Mouse (Mus musculus) embryonic fibroblast, embryonic 13.5 days (primary cell): ENCODE results near the gene Med28. TPM values are rescaled to one million over a fixed set of nuclear protein-coding genes. Genes with fewer than 3 reads are reported as not detected.

Experiments
- H3K27ac ChIP-seq: 2 replicates; pipeline ENCODE4 v1.5.1; 2012; ENCODE audit warnings: low read length, control low read depth, inconsistent platforms; ENCODE audit not compliant: insufficient read depth
- H3K4me1 ChIP-seq: 2 replicates; pipeline ENCODE4 v1.6.1; 2011; ENCODE audit warnings: low read length; ENCODE audit not compliant: control insufficient read depth, insufficient read depth
- H3K4me3 ChIP-seq: 2 replicates; pipeline ENCODE4 v1.5.1; 2011; ENCODE audit warnings: mild to moderate bottlenecking, control low read depth, low read length; ENCODE audit not compliant: insufficient read depth
- CTCF ChIP-seq: IDR thresholded peaks from 2 replicates; pipeline ENCODE4 v1.5.1; 2011; ENCODE audit warnings: mild to moderate bottlenecking, control low read depth, low read length, moderate library complexity, borderline replicate concordance; ENCODE audit not compliant: insufficient read depth
- POLR2A ChIP-seq: IDR thresholded peaks from 2 replicates; pipeline ENCODE4 v1.6.1; 2011; ENCODE audit warnings: low read depth, mild to moderate bottlenecking, control low read depth, low read length, moderate library complexity
- polyA plus RNA-seq: library from polyadenylated mRNA; stranded (reverse); fragments of >200 nt; gene quantifications from 2 replicates; pipeline ENCODE4 v1.2.4, GENCODE M21; 2011; ENCODE audit warnings: low read depth; ENCODE audit not compliant: missing spikeins, insufficient read length

The Med28 gene
- 74.8 and 98.0 TPM in 2 replicates for polyA plus RNA-seq

- Histone ChIP-seq H3K4me3 (peak within 1 kb of the TSS; percentile 99), H3K4me1 (peaks cover 3% of the 10 kb centered on the region; the same call in 1 of the 2 replicates), H3K27ac (peak within 1 kb of the TSS; percentile 63; the same call in 1 of the 2 replicates)
- TF ChIP-seq CTCF: no peak
- TF ChIP-seq POLR2A: peak; percentile 86
These were observed at the start of gene Med28 for GRCm38 (mm10) chr5:45519960-45520808. Gene Med28, plus strand, starts transcription at chr5:45520229.

- no peak for TF ChIP-seq CTCF
- TF ChIP-seq POLR2A: no peak
- H3K27ac ChIP-seq: no peak overlapping the region
- peaks cover 12% of the 10 kb centered on the region for H3K4me1 ChIP-seq
- H3K4me3 ChIP-seq: no peak overlapping the region
These were observed 47.1 kb upstream of the Med28 start for GRCm38 (mm10) chr5:45472880-45473450.

GRCm38 (mm10) chr5:45473521-45473920 lies 46.5 kb upstream of the Med28 start:
- no peak overlapping the region for H3K27ac ChIP-seq
- no peak overlapping the region for H3K4me3 ChIP-seq
- peaks cover 12% of the 10 kb centered on the region for H3K4me1 ChIP-seq
- TF ChIP-seq POLR2A (no peak), CTCF (no peak)

- H3K4me1 ChIP-seq: peaks cover 12% of the 10 kb centered on the region
- no peak for TF ChIP-seq POLR2A
- TF ChIP-seq CTCF: no peak
- H3K4me3 ChIP-seq: no peak overlapping the region
- no peak overlapping the region for H3K27ac ChIP-seq
These were observed 45.8 kb upstream of the Med28 start for GRCm38 (mm10) chr5:45474215-45474614.

GRCm38 (mm10) chr5:45474758-45475157 lies 45.3 kb upstream of the Med28 start:
- no peak overlapping the region for H3K4me3 ChIP-seq
- TF ChIP-seq CTCF (no peak), POLR2A (no peak)
- no peak overlapping the region for H3K27ac ChIP-seq
- H3K4me1 ChIP-seq: peaks cover 12% of the 10 kb centered on the region

- H3K4me3 ChIP-seq: no peak overlapping the region
- TF ChIP-seq POLR2A: no peak
- TF ChIP-seq CTCF: no peak
- peaks cover 12% of the 10 kb centered on the region for H3K4me1 ChIP-seq
- no peak overlapping the region for H3K27ac ChIP-seq
These were observed 44.3 kb upstream of the Med28 start for GRCm38 (mm10) chr5:45475771-45476170.

GRCm38 (mm10) chr5:45476288-45476687 lies 43.7 kb upstream of the Med28 start:
- no peak for TF ChIP-seq CTCF
- TF ChIP-seq POLR2A: no peak
- no peak overlapping the region for H3K4me3 ChIP-seq
- H3K4me1 ChIP-seq: peaks cover 12% of the 10 kb centered on the region
- no peak overlapping the region for H3K27ac ChIP-seq

GRCm38 (mm10) chr5:45477601-45478000 lies 42.4 kb upstream of the Med28 start:
- Histone ChIP-seq H3K4me3 (no peak overlapping the region), H3K4me1 (peaks cover 12% of the 10 kb centered on the region), H3K27ac (no peak overlapping the region)
- TF ChIP-seq CTCF (no peak), POLR2A (no peak)

- no peak overlapping the region for H3K4me3 ChIP-seq
- TF ChIP-seq POLR2A: no peak
- TF ChIP-seq CTCF: no peak
- H3K27ac ChIP-seq: no peak overlapping the region
These were observed 40.0 kb upstream of the Med28 start for GRCm38 (mm10) chr5:45480066-45480465.

GRCm38 (mm10) chr5:45481125-45481524 lies 38.9 kb upstream of the Med28 start:
- TF ChIP-seq CTCF (no peak), POLR2A (no peak)
- Histone ChIP-seq H3K27ac (no peak overlapping the region), H3K4me3 (no peak overlapping the region), H3K4me1 (no peaks in the 10 kb centered on the region)

More at GRCm38 (mm10) chr5:45480066-45480465, 40.0 kb upstream of the Med28 start:
- H3K4me1 ChIP-seq: peaks cover 5% of the 10 kb centered on the region; the same call in 1 of the 2 replicates
